Mouse (Mus musculus) neural tube, embryonic 11.5 days (tissue): Measurements from ENCODE around the gene St3gal3. TPM values are rescaled to one million over a fixed set of nuclear protein-coding genes. Genes with fewer than 3 reads are reported as not detected.

Experiments
- ATAC-seq: fragments of 200-750 bp; cut with Nextera tagmentation; 2 replicates; pipeline ENCODE4 v1.8.0; 2017; ENCODE audit warnings: moderate number of reproducible peaks, mild to moderate bottlenecking, moderate TSS enrichment, moderate library complexity; ENCODE audit not compliant: insufficient read depth, low FRiP score, low TSS enrichment
- DNase-seq: peaks from one replicate; pipeline ENCODE4 v3.0.0-alpha.2; 2015; ENCODE audit warnings: low spot score
- H3K27ac ChIP-seq: fragments of 300-500 bp; sonication (generic); 2 replicates; pipeline ENCODE4 v1.5.1; 2014; ENCODE audit warnings: low read depth, mild to moderate bottlenecking, low read length
- H3K27me3 ChIP-seq: fragments of 300-500 bp; sonication (generic); 2 replicates; pipeline ENCODE4 v1.6.1; 2014; ENCODE audit warnings: mild to moderate bottlenecking, low read length, mixed read lengths; ENCODE audit not compliant: control insufficient read depth, insufficient read depth
- H3K36me3 ChIP-seq: fragments of 300-500 bp; sonication (generic); 2 replicates; pipeline ENCODE4 v1.6.1; 2014; ENCODE audit warnings: mild to moderate bottlenecking, low read length, moderate library complexity, mixed read lengths; ENCODE audit not compliant: control insufficient read depth, insufficient read depth
- H3K4me1 ChIP-seq: fragments of 300-500 bp; sonication (generic); 2 replicates; pipeline ENCODE4 v1.6.1; 2014; ENCODE audit warnings: low read length, mixed read lengths; ENCODE audit not compliant: control insufficient read depth, insufficient read depth
- H3K4me2 ChIP-seq: fragments of 300-500 bp; sonication (generic); 2 replicates; pipeline ENCODE4 v1.6.1; 2014; ENCODE audit warnings: low read depth, mild to moderate bottlenecking, moderate library complexity
- H3K4me3 ChIP-seq: fragments of 300-500 bp; sonication (generic); 2 replicates; pipeline ENCODE4 v1.5.1; 2014; ENCODE audit warnings: low read depth, low read length
- H3K9ac ChIP-seq: fragments of 300-500 bp; sonication (generic); 2 replicates; pipeline ENCODE4 v1.6.1; 2014; ENCODE audit warnings: mild to moderate bottlenecking, low read length
- H3K9me3 ChIP-seq: fragments of 300-500 bp; sonication (generic); 2 replicates; pipeline ENCODE4 v1.6.1; 2016; ENCODE audit warnings: low read length; ENCODE audit not compliant: control insufficient read depth
- WGBS: fragments of 180-500 bp; shearing (Covaris S2); extraction: QIAGEN DNeasy Blood & Tissue Kit; methylation state at CpG from one replicate; pipeline ENCODE4 v1.1.7; 2014; 5-methylcytosine and 5-hydroxymethylcytosine counted together
- polyA plus RNA-seq: library from polyadenylated mRNA; unstranded; fragments of >200 nt; fragmentation: Nextera tagmentation; extraction: Ambion mirVana; gene quantifications from 2 replicates; pipeline ENCODE4 v1.2.1, GENCODE M21; 2014

St3gal3 gene
- polyA plus RNA-seq, 1 experiment from 2014 or later, result 5.2 TPM

GRCm38 (mm10) chr4:118000605-118001208, 134.0 kb downstream of the St3gal3 start:
- Histone ChIP-seq H3K36me3 (no peaks in the 10 kb centered on the region), H3K27me3 (no peaks in the 10 kb centered on the region), H3K27ac (no peak overlapping the region), H3K9me3 (no peaks in the 10 kb centered on the region), H3K4me1 (peaks cover 9% of the 10 kb centered on the region), H3K9ac (no peak overlapping the region), H3K4me3 (no peak overlapping the region), H3K4me2 (no peak overlapping the region)
- DNase-seq, result no peak
- ATAC-seq, result no peak
- WGBS, result 53% methylated on average over 10 of the region's 10 CpGs

GRCm38 (mm10) chr4:117999951-118000350, 134.8 kb downstream of the St3gal3 start:
- H3K4me1 ChIP-seq, result peaks cover 9% of the 10 kb centered on the region
- 61% methylated on average over 7 of the region's 7 CpGs for WGBS
- H3K27me3 ChIP-seq, result no peaks in the 10 kb centered on the region
- no peaks in the 10 kb centered on the region for H3K9me3 ChIP-seq
- DNase-seq (no peak), ATAC-seq (no peak)
- no peak overlapping the region for H3K4me3 ChIP-seq
- no peak overlapping the region for H3K9ac ChIP-seq
- 0 out of 2 replicates have a peak overlapping the region, but pooled peaks have one; percentile 8 for H3K27ac ChIP-seq
- H3K4me2 ChIP-seq, result no peak overlapping the region
- no peaks in the 10 kb centered on the region for H3K36me3 ChIP-seq

DNA sequence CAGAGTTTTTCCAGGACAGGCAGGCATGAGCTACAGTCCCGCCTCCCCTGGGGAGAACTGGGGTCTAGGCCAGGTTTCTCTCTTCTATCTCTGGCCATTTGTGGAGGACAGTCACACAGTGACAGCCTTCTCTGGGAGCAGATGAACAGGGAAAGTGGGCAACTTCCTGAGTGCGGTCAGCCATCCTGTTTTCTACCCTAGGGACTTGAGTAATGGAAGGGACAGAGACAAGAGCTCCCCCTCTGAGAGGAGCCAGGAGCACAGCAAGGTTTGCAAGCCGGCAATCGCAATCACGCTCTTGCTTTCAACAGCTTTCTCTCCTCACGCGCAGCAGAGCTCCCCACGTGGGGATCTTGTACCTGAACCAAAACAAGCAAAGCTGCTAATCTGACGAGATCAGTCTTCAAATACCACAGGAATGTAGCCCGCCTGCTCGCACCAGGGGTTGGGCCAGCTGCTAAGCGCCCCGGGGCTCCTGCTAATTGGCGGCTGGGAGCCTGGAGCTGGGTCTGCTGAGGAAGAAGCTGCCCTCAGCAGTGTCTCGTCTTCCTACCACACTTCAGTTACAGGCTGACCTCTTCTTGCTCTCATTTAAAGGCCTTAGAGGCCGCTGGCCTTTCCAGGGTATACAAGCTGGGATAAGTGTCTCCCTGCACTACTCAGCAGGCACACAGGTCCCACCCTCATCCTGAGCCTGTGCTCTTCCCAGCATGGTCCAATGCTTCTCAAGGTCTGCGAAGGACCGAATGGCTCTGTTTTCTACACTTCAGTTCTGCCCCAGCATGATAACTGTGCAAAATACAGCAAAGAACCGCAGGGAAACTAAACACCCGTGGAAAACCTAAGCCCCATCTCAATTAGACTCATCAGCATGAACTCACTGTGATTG, 137.1 kb downstream of the St3gal3 start:
- Histone ChIP-seq H3K27ac (no peak overlapping the region), H3K4me1 (peaks cover 9% of the 10 kb centered on the region), H3K4me2 (no peak overlapping the region), H3K4me3 (no peak overlapping the region), H3K27me3 (no peaks in the 10 kb centered on the region), H3K36me3 (no peaks in the 10 kb centered on the region), H3K9ac (no peak overlapping the region), H3K9me3 (no peaks in the 10 kb centered on the region)
- 21% methylated on average over 20 of the region's 20 CpGs for WGBS
- peak; percentile 46 for DNase-seq
- no peak for ATAC-seq

- Histone ChIP-seq H3K36me3 (no peaks in the 10 kb centered on the region), H3K9ac (no peak overlapping the region), H3K4me1 (peaks cover 9% of the 10 kb centered on the region), H3K4me3 (no peak overlapping the region), H3K27ac (no peak overlapping the region), H3K27me3 (no peaks in the 10 kb centered on the region), H3K4me2 (no peak overlapping the region), H3K9me3 (no peaks in the 10 kb centered on the region)
- ATAC-seq (no peak), DNase-seq (no peak)
- WGBS, result 84% methylated on average over 5 of the region's 5 CpGs
These were observed 138.0 kb downstream of the St3gal3 start for GRCm38 (mm10) chr4:117996701-117997100.

GRCm38 (mm10) chr4:117995461-117995860, 139.3 kb downstream of the St3gal3 start:
- H3K9me3 ChIP-seq, result no peaks in the 10 kb centered on the region
- H3K27ac ChIP-seq, result no peak overlapping the region
- H3K4me2 ChIP-seq, result no peak overlapping the region
- H3K4me1 ChIP-seq, result peaks cover 9% of the 10 kb centered on the region
- no peak overlapping the region for H3K4me3 ChIP-seq
- no peaks in the 10 kb centered on the region for H3K36me3 ChIP-seq
- 95% methylated on average over 1 of the region's 1 CpGs for WGBS
- H3K9ac ChIP-seq, result no peak overlapping the region
- DNase-seq (no peak), ATAC-seq (no peak)
- H3K27me3 ChIP-seq, result no peaks in the 10 kb centered on the region

GRCm38 (mm10) chr4:117993421-117993820, 141.3 kb downstream of the St3gal3 start:
- Histone ChIP-seq H3K9ac (no peak overlapping the region), H3K27me3 (no peaks in the 10 kb centered on the region), H3K9me3 (no peaks in the 10 kb centered on the region), H3K4me2 (no peak overlapping the region), H3K36me3 (no peaks in the 10 kb centered on the region), H3K4me1 (peaks cover 9% of the 10 kb centered on the region), H3K4me3 (no peak overlapping the region), H3K27ac (no peak overlapping the region)
- 84% methylated on average over 2 of the region's 2 CpGs for WGBS
- DNase-seq, result no peak
- no peak for ATAC-seq

GRCm38 (mm10) chr4:117992872-117993271, 141.8 kb downstream of the St3gal3 start:
- Histone ChIP-seq H3K9me3 (no peaks in the 10 kb centered on the region), H3K27me3 (no peaks in the 10 kb centered on the region), H3K36me3 (no peaks in the 10 kb centered on the region), H3K9ac (no peak overlapping the region), H3K4me2 (no peak overlapping the region), H3K4me1 (peaks cover 9% of the 10 kb centered on the region), H3K27ac (no peak overlapping the region), H3K4me3 (no peak overlapping the region)
- no peak for DNase-seq
- 83% methylated on average over 7 of the region's 7 CpGs for WGBS
- ATAC-seq, result no peak

DNA sequence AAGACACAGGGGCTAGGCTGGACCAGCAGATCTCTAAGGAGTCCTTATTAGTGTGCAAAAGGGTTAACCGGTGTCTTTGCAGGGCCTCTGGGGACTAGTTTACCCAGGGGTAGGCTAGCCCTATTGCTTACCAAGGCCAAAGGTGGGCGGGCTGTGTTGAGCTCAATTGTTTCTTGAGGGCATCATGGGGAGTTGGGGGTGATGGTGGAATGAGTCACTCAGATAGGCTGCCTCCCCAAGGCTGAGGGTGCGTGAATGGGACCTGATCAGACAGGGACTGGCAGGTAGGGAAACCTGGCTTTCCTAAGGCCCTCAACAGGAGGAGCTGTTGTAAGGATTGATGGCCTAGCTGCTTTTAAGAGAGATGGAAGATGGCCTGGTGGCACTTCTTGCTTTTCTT, 142.7 kb downstream of the St3gal3 start:
- WGBS, result 85% methylated on average over 3 of the region's 3 CpGs
- no peak overlapping the region for H3K4me2 ChIP-seq

More for the DNA sequence above, 142.7 kb downstream of the St3gal3 start:
- Histone ChIP-seq H3K4me3 (no peak overlapping the region), H3K9ac (no peak overlapping the region), H3K36me3 (no peaks in the 10 kb centered on the region), H3K9me3 (no peaks in the 10 kb centered on the region), H3K4me1 (0 out of 2 replicates have a peak, but pooled peaks cover 3% of the 10 kb centered on the region), H3K27me3 (no peaks in the 10 kb centered on the region), H3K27ac (no peak overlapping the region)
- DNase-seq (no peak), ATAC-seq (no peak)
